Mouse (Mus musculus) embryonic facial prominence, embryonic 14.5 days (tissue): ENCODE data around the gene Lrrc17. TPM values are rescaled to one million over a fixed set of nuclear protein-coding genes. Genes with fewer than 3 reads are reported as not detected.

Experiments used
- polyA plus RNA-seq: library from polyadenylated mRNA; unstranded; fragments of >200 nt; fragmentation: Nextera tagmentation; extraction: Ambion mirVana; gene quantifications from 2 replicates; pipeline ENCODE4 v1.2.1, GENCODE M21; 2014

The Lrrc17 gene
- polyA plus RNA-seq, 1 experiment from 2014 or later, result 138 TPM

Other genes with a start within 250 kb of the Lrrc17 start
- 4.1 and 4.5 TPM in 2 replicates for gene Fgl2, start 170.9 kb upstream of the Lrrc17 start, polyA plus RNA-seq
- gene Ccdc146, start 118.9 kb upstream of the Lrrc17 start, polyA plus RNA-seq, result 0.60 and 2.8 TPM in 2 replicates
- gene Fam185a, start 118.6 kb upstream of the Lrrc17 start, polyA plus RNA-seq, result 6.3 and 6.6 TPM in 2 replicates
- gene Fbxl13, start 102.1 kb downstream of the Lrrc17 start, polyA plus RNA-seq, result 0.25 and 0.46 TPM in 2 replicates
- 37.1 and 40.6 TPM in 2 replicates for gene Armc10, start 102.3 kb downstream of the Lrrc17 start, polyA plus RNA-seq
- 2.4 and 2.8 TPM in 2 replicates for gene Napepld, start 157.8 kb downstream of the Lrrc17 start, polyA plus RNA-seq
- 79.4 and 82.3 TPM in 2 replicates for gene Pmpcb, start 193.6 kb downstream of the Lrrc17 start, polyA plus RNA-seq
- 56.4 and 59.2 TPM in 2 replicates for gene Dnajc2, start 241.7 kb downstream of the Lrrc17 start, polyA plus RNA-seq
- gene Psmc2, start 241.7 kb downstream of the Lrrc17 start, polyA plus RNA-seq, result 161 and 183 TPM in 2 replicates